Mouse (Mus musculus) cortical plate, adult 2 months (tissue): Measurements from ENCODE around the gene Rinl.

Source experiments
- CTCF ChIP-seq: fragments of 200-500 bp; IDR thresholded peaks from 2 replicates; pipeline ENCODE4 v1.5.1; 2011; ENCODE audit warnings: mild to moderate bottlenecking, control low read depth, low read length; ENCODE audit not compliant: insufficient read depth; ENCODE audit errors: extremely low read depth
- POLR2A ChIP-seq: fragments of 200-500 bp; IDR thresholded peaks from 2 replicates; pipeline ENCODE4 v1.6.1; 2011; ENCODE audit warnings: mild to moderate bottlenecking, low read length, control low read depth; ENCODE audit not compliant: insufficient read depth; ENCODE audit errors: extremely low read depth

GRCm38 (mm10) chr7:28816920-28817319, 28.2 kb downstream of the Rinl start:
- no peak for TF ChIP-seq POLR2A
- no peak for TF ChIP-seq CTCF
